Mouse (Mus musculus) right cerebral cortex, postnatal 4 days (tissue): ENCODE data around the gene Ppid.
"Not testable (repeated sequence)": the region's sequence is repeated elsewhere in the genome, so short reads cannot be mapped to it uniquely, and the experiment has no call there.

ENCODE experiments used
- DNase-seq: peaks from one replicate; pipeline ENCODE4 v3.0.0-alpha.2; 2022

The Ppid gene

GRCm38 (mm10) chr3:79573376-79573775 lies 17.8 kb upstream of the Ppid start:
- DNase-seq: not testable (repeated sequence)

DNA sequence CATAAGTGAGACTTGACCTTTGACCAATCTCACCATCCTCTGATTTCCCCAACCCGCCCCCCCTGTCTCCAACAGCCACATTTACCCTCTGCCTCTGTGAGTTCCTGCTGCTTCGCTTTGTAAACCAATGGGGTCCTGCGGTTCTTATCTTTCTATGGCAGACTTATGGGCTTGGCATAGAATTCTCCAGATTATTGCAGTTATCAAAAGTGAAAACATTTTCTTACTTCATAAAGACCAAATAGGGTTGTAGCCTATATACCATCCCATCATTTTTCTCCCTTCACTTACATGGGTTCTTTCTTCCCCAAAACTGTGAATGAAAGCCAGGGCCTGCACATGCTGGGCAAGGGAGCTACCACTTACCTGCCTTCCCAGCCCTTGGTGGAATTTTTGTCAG lies 16.8 kb upstream of the Ppid start:
- DNase-seq: no peak

DNA sequence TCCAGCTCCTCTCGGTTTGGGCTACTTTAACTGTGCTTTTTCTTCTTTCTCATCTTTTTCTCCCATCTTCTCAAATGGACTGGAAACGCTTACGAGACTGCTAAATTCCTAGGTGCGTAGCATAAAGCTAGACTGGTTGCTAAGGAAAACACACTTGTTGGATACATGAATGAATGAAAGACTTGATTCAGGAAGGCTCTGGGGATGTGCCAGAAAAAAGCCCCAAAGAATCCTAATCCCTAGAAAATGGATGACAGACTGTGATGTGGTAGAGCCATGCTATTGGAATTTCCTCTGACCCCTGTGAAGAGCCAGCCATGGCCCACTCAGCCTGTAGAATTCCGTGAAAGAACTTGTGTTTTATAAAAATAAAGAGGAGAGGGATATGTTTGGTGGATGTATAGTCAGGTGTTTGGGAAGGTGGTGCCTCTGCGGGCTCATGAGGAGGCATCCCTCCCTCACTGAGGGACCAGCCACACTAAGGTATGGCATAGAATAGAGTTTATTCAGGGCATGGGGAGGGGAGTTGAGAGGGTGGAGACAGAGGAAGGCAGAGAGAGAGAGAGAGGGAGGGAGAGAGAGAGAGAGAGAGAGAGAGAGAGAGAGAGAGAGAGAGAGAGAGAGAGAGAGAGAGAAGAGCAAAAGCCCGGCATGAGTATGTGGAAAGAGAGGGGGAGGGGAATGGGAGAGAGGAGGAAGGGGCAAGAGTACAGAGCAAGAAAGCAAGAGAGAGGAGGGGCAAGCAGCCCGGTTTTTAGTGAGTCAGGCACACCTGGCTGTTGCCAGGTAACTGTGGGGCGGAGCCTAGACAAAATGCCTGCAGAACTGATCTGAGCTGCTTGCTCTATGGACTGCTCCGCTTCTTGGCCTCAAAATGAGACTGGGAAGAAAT lies 15.3 kb upstream of the Ppid start:
- peak; percentile 32 for DNase-seq

DNA sequence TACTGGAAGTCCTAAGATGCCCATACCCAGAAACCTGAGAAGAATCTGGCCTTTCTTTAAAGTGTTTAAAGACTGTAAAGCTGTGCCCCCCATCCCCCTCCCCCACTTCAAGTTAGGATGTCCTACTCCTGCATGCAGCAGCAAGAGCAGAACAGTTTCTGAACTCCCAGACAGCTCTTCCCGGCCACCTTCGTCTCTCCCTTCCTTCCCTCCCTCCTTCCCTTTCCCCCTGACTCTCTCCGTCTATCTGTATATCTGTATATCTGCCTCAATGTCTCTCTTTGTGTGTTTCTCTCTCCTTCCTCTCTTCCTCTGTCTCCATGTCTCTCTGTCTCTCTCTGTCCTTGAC lies 14.7 kb upstream of the Ppid start:
- no peak for DNase-seq

DNA sequence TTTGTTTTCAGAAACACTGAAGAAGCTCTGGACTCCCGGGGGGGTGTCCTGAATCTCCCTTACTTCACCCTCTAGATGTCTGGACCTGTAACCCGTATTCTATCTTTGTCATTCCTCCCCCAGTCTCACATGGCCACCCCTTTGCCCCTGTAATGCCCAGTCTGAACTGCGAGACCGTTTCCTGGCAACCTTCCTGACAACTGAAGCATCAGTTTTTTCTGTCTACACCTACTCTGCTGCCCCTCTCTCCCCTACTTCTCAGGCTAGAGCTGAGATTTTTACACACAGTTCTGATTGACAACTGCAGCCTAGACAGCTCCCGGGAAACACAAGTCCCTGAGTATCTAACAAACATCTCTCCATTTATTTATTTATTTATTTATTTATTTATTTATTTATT lies 14.3 kb upstream of the Ppid start:
- DNase-seq: no peak

- no peak for DNase-seq
Measured at GRCm38 (mm10) chr3:79577606-79578005, 13.5 kb upstream of the Ppid start.

DNA sequence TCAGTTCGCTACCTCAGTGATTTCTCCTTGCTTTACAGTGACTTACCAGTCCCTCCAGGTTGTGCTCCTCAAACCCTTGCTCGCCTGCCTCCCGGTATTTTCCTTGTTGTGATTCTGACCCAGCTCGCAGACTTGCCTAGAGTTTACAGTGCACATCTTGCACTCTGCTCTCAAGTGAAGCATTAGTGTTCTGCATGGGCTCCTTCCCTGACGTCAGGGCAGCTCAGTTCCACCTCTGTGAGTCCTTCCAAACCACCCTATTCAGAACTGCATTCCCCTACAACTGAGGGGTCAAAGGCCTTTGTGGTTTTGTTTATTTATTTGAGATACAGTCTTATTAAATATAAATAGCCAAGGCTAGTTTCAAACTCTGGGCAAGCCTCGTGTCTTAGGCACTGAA lies 13.0 kb upstream of the Ppid start:
- no peak for DNase-seq

DNA sequence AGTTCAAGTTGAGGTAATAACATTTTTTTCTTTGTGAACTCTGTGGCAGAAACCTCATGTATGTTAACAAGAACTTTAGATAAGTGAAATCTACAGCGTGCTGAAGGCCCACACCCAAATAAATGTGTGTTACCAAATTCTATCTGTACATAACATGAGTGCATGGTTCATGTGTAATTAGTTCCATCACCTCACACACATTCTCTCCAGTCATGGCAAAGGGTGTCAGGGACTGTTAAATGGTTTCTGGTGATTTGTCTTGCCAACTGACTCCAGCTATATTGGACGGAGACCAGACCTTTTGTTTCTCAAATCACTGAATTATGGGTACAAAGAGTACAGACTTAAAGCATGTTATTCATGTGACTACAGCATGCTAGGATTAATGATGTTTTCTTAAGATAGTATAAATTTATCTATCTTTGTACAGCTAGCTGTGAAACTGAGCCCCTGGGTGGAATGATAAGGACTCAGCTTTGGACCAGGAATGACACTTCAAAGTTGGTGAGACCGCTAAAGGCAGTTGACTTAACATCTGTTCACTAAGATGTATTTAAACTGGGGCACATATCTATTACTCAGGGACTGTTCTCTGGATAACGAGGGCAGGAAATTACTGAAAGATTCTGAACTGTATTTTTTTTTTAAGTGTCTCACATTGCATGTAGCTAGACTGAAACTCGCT lies 11.1 kb upstream of the Ppid start:
- DNase-seq: no peak

- DNase-seq: peak; percentile 95
Measured at GRCm38 (mm10) chr3:79586804-79587203, 4.3 kb upstream of the Ppid start.

DNA sequence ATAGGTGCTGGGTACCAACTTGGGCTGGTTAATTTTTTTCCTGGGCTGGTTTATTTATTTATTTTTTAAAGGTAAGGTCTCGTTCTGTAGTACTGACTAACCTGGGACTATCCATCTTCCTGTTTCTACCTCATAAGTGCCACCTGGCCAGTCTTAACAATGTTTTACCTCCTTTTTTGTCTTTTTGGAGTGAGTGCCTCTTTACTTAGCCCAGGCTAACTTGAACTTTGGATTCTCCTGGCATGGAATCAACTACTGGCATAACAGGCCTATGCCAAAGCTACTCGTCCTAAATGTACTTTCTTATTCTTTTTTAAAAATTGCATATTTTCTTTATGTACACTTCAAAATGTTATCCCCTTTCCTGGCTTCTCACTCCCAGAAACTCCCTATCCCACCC lies 1.5 kb upstream of the Ppid start:
- DNase-seq: no peak

GRCm38 (mm10) chr3:79591793-79592471 lies 790 bp downstream of the Ppid start:
- DNase-seq: no peak

DNA sequence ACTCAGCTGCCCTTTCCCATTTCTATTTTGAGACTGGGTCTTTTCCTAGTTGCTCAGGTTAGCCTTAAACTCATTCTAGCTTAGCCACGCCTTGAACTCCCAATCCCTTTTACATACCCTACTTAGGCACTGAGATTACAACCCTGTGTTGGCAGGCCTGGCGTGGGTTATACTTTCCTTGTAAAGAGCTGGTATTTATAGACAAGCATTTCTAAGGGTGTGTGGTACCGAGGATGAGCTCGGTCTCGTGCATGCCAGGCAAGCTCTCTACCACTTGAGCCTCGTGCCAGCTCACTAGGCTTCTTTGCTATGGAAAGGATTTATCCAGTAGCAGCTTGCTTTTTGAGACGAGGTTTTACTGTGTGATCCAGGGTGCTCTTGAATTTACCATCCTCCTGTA lies 4.3 kb downstream of the Ppid start:
- no peak for DNase-seq

GRCm38 (mm10) chr3:79609886-79610285 lies 18.7 kb downstream of the Ppid start:
- no peak for DNase-seq

GRCm38 (mm10) chr3:79627484-79628181 lies 36.5 kb downstream of the Ppid start:
- no peak for DNase-seq

- no peak for DNase-seq
Measured at GRCm38 (mm10) chr3:79628182-79628560, 37.0 kb downstream of the Ppid start.

DNA sequence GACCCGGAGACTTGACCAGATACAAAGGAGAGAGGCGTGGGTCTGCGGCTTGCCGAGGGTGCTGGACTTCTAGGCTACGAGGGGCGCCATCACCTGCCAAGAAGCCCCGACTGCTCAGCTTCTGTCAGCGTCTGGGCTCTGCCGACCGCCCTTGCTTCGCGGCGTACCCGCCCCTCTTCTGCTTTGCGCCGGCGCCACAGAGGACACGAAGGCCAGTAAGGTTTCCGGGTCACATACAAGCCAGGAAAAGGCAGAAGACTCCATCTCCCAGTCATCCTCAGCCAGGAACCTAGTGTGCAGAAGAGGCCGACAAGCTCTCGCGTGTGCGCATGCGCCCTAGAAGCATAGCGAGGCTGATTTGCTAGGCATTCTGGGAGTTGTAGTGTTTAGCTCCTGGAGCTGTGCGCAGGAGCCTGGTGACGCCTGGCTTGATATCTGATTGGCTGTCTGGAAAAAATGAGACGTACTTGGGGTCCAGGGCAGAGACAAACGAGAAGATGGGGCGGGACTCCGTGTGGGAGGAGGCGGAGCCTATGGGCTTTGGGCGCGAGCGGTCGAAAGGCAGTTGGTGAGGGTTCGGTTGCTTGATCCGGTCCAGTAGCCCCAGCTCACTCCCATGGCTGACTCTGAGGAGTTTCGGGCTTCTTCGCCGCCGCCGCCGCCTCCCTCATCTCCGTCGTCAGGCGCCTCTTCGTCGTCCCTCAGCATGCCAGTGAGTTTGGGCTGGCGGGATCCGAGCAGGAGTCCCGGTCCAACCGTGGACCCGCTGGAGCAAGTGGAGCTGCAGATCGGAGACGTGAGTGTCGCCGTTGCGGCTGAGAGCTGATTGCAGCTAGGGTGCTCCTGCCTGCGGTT lies 37.6 kb downstream of the Ppid start, which contains the start of gene 4930579G24Rik:
Gene 4930579G24Rik (plus strand): TSS at position 519 of the 855 bp plus-strand sequence.
- peak; percentile 87 for DNase-seq

DNA sequence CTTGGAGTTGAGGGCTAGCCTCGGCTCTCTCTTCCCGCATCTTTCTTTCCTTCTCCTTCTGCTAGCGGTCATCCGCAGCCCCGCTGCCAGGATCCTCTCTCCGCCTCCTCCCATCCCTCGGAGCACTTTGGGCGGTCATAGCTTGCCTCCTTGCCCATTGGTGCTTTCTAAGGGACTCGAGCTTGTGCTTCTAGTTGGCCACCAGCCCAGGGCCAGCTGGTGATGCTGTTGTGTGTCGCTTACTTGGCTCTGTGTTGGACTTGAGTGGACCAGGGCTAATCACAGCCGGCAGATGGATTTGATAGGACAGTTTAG lies 38.2 kb downstream of the Ppid start, which contains the start of gene Etfdh:
Gene Etfdh (minus strand): TSS at position 85 of the 315 bp plus-strand sequence.
- DNase-seq: peak; percentile 72

GRCm38 (mm10) chr3:79652129-79652528 lies 61.0 kb downstream of the Ppid start:
- no peak for DNase-seq
